Mouse (Mus musculus) T-helper 1 cell (primary cell): ENCODE results near the gene Hist1h4d.

Experiments used
- in situ Hi-C: fragments of 300-600 bp; cut with MboI, MseI; formaldehyde crosslinking; loops from one replicate; pipeline ENCODE4 v1.15.1; 2025; ENCODE audit warnings: high pct_unique_total_duplicates

Hist1h4d gene

GRCm38 (mm10) chr13:23630653-23631052, 49.3 kb downstream of the Hist1h4d start:
- in situ Hi-C loops: loop anchor here (5.0 to 10.0 kb wide), 2 partner anchors 37 to 104 kb away; partner anchors contain the start of gene Hist1h1c
